ENCODE assay signal across 7 mouse cellular contexts in the genomic region with DNA sequence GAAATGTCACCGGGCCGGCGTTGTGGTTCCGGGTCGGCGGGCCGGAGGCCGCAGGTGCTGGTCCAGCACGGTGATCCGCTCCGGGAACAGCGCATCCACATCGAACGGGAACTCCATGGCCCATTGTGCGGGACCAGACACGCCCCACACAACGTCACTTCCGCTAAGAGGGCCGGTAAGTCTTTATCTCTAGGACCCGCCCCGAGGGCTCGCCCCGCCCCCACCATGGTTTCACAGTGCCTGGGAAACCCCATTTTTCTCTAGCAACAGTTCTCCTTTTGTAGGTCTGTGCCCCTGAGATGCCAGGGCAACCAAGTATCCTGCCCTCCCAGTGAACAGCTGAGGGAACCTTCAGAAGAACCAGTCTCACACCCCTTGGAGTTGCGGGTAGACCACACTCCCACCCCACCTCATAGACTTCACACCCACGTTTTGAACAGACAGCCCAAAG. TPM values are rescaled to one million over a fixed set of nuclear protein-coding genes. Genes with fewer than 3 reads are reported as not detected.
DNase-seq lines count a peak whose midpoint lies in the region; ATAC-seq lines count a peak whose summit lies in the region.

Gene Atat1 (minus strand): TSS at position 157 of the 451 bp plus-strand sequence.

- H3K36me3 ChIP-seq in embryonic facial prominence, embryonic 11.5 days (replicated peaks; ENCODE audit: control insufficient read depth, insufficient read depth, low read depth, low read length): no peaks in the 10 kb centered on the region; the same call in 1 of the 2 replicates
- peaks cover 2% of the 10 kb centered on the region; the same call in 1 of the 2 replicates for H3K36me3 ChIP-seq in limb, embryonic 11.5 days (ENCODE audit: control insufficient read depth, insufficient read depth, low read length)
- peaks cover 50% of the 10 kb centered on the region for H3K36me3 ChIP-seq in midbrain, embryonic 14.5 days (ENCODE audit: control insufficient read depth, insufficient read depth, low read length)

- WGBS in embryonic facial prominence, embryonic 11.5 days: 3% methylated on average over 25 of the region's 25 CpGs
- 5% methylated on average over 25 of the region's 25 CpGs for WGBS in limb, embryonic 11.5 days
- WGBS in midbrain, embryonic 14.5 days: 4% methylated on average over 25 of the region's 25 CpGs

- peak within 1 kb of the TSS; percentile 75 for H3K4me3 ChIP-seq in embryonic facial prominence, embryonic 11.5 days (ENCODE audit: low read depth, low read length)
- H3K4me3 ChIP-seq in limb, embryonic 11.5 days (ENCODE audit: low read depth, low read length): peak within 1 kb of the TSS; percentile 71
- H3K4me3 ChIP-seq in midbrain, embryonic 14.5 days (replicated peaks; ENCODE audit: low read depth, low read length): peak within 1 kb of the TSS; percentile 77

- H3K27ac ChIP-seq in embryonic facial prominence, embryonic 11.5 days (replicated peaks; ENCODE audit: low read depth, low read length): peak within 1 kb of the TSS; percentile 47; the same call in 1 of the 2 replicates
- peak within 1 kb of the TSS; percentile 56 for H3K27ac ChIP-seq in limb, embryonic 11.5 days (replicated peaks; ENCODE audit: low read depth, low read length)
- H3K27ac ChIP-seq in midbrain, embryonic 14.5 days (replicated peaks; ENCODE audit: low read depth, low read length): peak within 1 kb of the TSS; percentile 84

- H3K4me2 ChIP-seq in embryonic facial prominence, embryonic 11.5 days (ENCODE audit: low read depth, low read length): peak within 1 kb of the TSS; percentile 89
- peak within 1 kb of the TSS; percentile 92 for H3K4me2 ChIP-seq in limb, embryonic 11.5 days (ENCODE audit: low read depth, severe bottlenecking)
- H3K4me2 ChIP-seq in midbrain, embryonic 14.5 days (ENCODE audit: low read length): peak within 1 kb of the TSS; percentile 87

- no peaks in the 10 kb centered on the region for H3K27me3 ChIP-seq in embryonic facial prominence, embryonic 11.5 days (ENCODE audit: control insufficient read depth, insufficient read depth, low read length)
- H3K27me3 ChIP-seq in limb, embryonic 11.5 days (ENCODE audit: control insufficient read depth, insufficient read depth, low read length): no peaks in the 10 kb centered on the region
- H3K27me3 ChIP-seq in midbrain, embryonic 14.5 days (ENCODE audit: control insufficient read depth, insufficient read depth, low read length): no peaks in the 10 kb centered on the region

- no peaks in the 10 kb centered on the region; the same call in 1 of the 2 replicates for H3K4me1 ChIP-seq in embryonic facial prominence, embryonic 11.5 days (ENCODE audit: control insufficient read depth, insufficient read depth, low read length)
- H3K4me1 ChIP-seq in limb, embryonic 11.5 days (ENCODE audit: control insufficient read depth, insufficient read depth, low read length): peaks cover 7% of the 10 kb centered on the region
- peaks cover 16% of the 10 kb centered on the region for H3K4me1 ChIP-seq in midbrain, embryonic 14.5 days (ENCODE audit: control insufficient read depth, insufficient read depth, low read length)

- peak within 1 kb of the TSS; percentile 82 for H3K9ac ChIP-seq in embryonic facial prominence, embryonic 11.5 days (replicated peaks; ENCODE audit: low read length)
- H3K9ac ChIP-seq in limb, embryonic 11.5 days (ENCODE audit: low read length): peak within 1 kb of the TSS; percentile 85
- peak within 1 kb of the TSS; percentile 81 for H3K9ac ChIP-seq in midbrain, embryonic 14.5 days (replicated peaks; ENCODE audit: low read length)

- peak; percentile 99 for DNase-seq in adrenal gland, postnatal 14 days
- DNase-seq in embryonic facial prominence, embryonic 11.5 days (ENCODE audit: low spot score): peak; percentile 98
- DNase-seq in heart, adult 11 months: peak; percentile 99
- DNase-seq in kidney, adult 18-20 months: peak; percentile 95
- DNase-seq in limb, embryonic 11.5 days (ENCODE audit: low spot score): peak; percentile 98
- peak; percentile 97 for DNase-seq in midbrain, embryonic 14.5 days
- peak; percentile 95 to 99 for DNase-seq in spleen, adult 18-20 months

- ATAC-seq in embryonic facial prominence, embryonic 11.5 days (replicated peaks; ENCODE audit: insufficient number of reproducible peaks, low FRiP score, low TSS enrichment, low read depth): peak; percentile 76
- peak; percentile 87 for ATAC-seq in limb, embryonic 11.5 days (ENCODE audit: insufficient number of reproducible peaks, low FRiP score, low TSS enrichment, low read depth)
- ATAC-seq in midbrain, embryonic 14.5 days (ENCODE audit: low FRiP score, low TSS enrichment): peak; percentile 91

- no peaks in the 10 kb centered on the region for H3K9me3 ChIP-seq in embryonic facial prominence, embryonic 11.5 days (replicated peaks; ENCODE audit: control insufficient read depth, low read length)
- H3K9me3 ChIP-seq in limb, embryonic 11.5 days (ENCODE audit: control insufficient read depth, low read length): no peaks in the 10 kb centered on the region
- no peaks in the 10 kb centered on the region for H3K9me3 ChIP-seq in midbrain, embryonic 14.5 days (ENCODE audit: control insufficient read depth, low read length)

RNA-seq across cellular contexts. Expression of gene Atat1, which starts in this region (rescaled TPM):
- 29.0 and 31.5 TPM in 2 replicates for total RNA-seq in adrenal gland, postnatal 14 days (2021)
- polyA plus RNA-seq in embryonic facial prominence, embryonic 11.5 days (2014; fragmentation: Nextera tagmentation; extraction: Ambion mirVana): 101 and 108 TPM in 2 replicates
- polyA plus RNA-seq in limb, embryonic 11.5 days (2014; fragmentation: Nextera tagmentation; extraction: Ambion mirVana): 128 and 138 TPM in 2 replicates
- 478 and 503 TPM in 2 replicates for polyA plus RNA-seq in midbrain, embryonic 14.5 days (2014; fragmentation: Nextera tagmentation; extraction: Ambion mirVana)

Comparison
In these comparisons a context has a peak if more than half of its experiments do, and no peak if none do; other contexts are left out.
1. Peak in every context shown above with its lines: DNase-seq, ATAC-seq, H3K4me3 ChIP-seq and H3K27ac ChIP-seq.